Mouse (Mus musculus) heart, embryonic 16.5 days (tissue): ENCODE results near the gene Zc3h12d. TPM values are rescaled to one million over a fixed set of nuclear protein-coding genes. Genes with fewer than 3 reads are reported as not detected.
"Not testable (repeated sequence)": the region's sequence is repeated elsewhere in the genome, so short reads cannot be mapped to it uniquely, and the experiment has no call there.

Experiments
- ATAC-seq: fragments of 200-750 bp; cut with Nextera tagmentation; replicated peaks from 2 replicates; pipeline ENCODE4 v1.8.0; 2017; ENCODE audit warnings: moderate number of reproducible peaks; ENCODE audit not compliant: insufficient read depth, low FRiP score; ENCODE audit errors: extremely low read depth
- H3K27ac ChIP-seq: fragments of 300-500 bp; sonication (generic); 2 replicates; pipeline ENCODE4 v1.5.1; 2014; ENCODE audit warnings: mild to moderate bottlenecking, low read length, control low read depth, moderate library complexity
- H3K27me3 ChIP-seq: fragments of 300-500 bp; sonication (generic); 2 replicates; pipeline ENCODE4 v1.6.1; 2014; ENCODE audit warnings: low read length, mixed read lengths; ENCODE audit not compliant: control insufficient read depth, insufficient read depth
- H3K36me3 ChIP-seq: fragments of 300-500 bp; sonication (generic); 2 replicates; pipeline ENCODE4 v1.6.1; 2014; ENCODE audit not compliant: control insufficient read depth, insufficient read depth
- H3K4me1 ChIP-seq: fragments of 300-500 bp; sonication (generic); 2 replicates; pipeline ENCODE4 v1.6.1; 2014; ENCODE audit warnings: low read length, mixed read lengths; ENCODE audit not compliant: control insufficient read depth, insufficient read depth
- H3K4me2 ChIP-seq: fragments of 300-500 bp; sonication (generic); 2 replicates; pipeline ENCODE4 v1.6.1; 2014; ENCODE audit warnings: low read depth, mild to moderate bottlenecking, control low read depth, low read length
- H3K4me3 ChIP-seq: fragments of 300-500 bp; sonication (generic); 2 replicates; pipeline ENCODE4 v1.5.1; 2014; ENCODE audit warnings: mild to moderate bottlenecking, control low read depth, low read length
- H3K9ac ChIP-seq: fragments of 300-500 bp; sonication (generic); 2 replicates; pipeline ENCODE4 v1.6.1; 2014; ENCODE audit warnings: low read length, control low read depth
- H3K9me3 ChIP-seq: fragments of 300-500 bp; sonication (generic); replicated peaks from 2 replicates; pipeline ENCODE4 v1.6.1; 2016; ENCODE audit warnings: low read length; ENCODE audit not compliant: control insufficient read depth
- WGBS: fragments of 180-500 bp; shearing (Covaris S2); extraction: QIAGEN DNeasy Blood & Tissue Kit; methylation state at CpG from one replicate; pipeline ENCODE4 v1.1.7; 2014; 5-methylcytosine and 5-hydroxymethylcytosine counted together
- polyA plus RNA-seq: library from polyadenylated mRNA; unstranded; fragments of >200 nt; fragmentation: Nextera tagmentation; extraction: Ambion mirVana; gene quantifications from 2 replicates; pipeline ENCODE4 v1.2.1, GENCODE M21; 2015

Gene Zc3h12d
- polyA plus RNA-seq, 1 experiment from 2014 or later, result 0.38 TPM

GRCm38 (mm10) chr10:7880283-7880682 lies 48.0 kb downstream of the Zc3h12d start:
- not testable (repeated sequence) for H3K27ac ChIP-seq

GRCm38 (mm10) chr10:7881971-7882370 lies 49.7 kb downstream of the Zc3h12d start:
- Histone ChIP-seq H3K27me3 (no peaks in the 10 kb centered on the region), H3K36me3 (no peaks in the 10 kb centered on the region), H3K4me2 (no peak overlapping the region), H3K4me3 (no peak overlapping the region), H3K27ac (no peak overlapping the region), H3K9ac (no peak overlapping the region), H3K9me3 (no peaks in the 10 kb centered on the region), H3K4me1 (no peaks in the 10 kb centered on the region)
- ATAC-seq, result no peak
- WGBS, result 78% methylated on average over 3 of the region's 3 CpGs

More at GRCm38 (mm10) chr10:7880283-7880682, 48.0 kb downstream of the Zc3h12d start:
- WGBS, result 86% methylated on average over 3 of the region's 3 CpGs
- H3K9ac ChIP-seq, H3K36me3 ChIP-seq, H3K27me3 ChIP-seq, H3K4me1 ChIP-seq, H3K4me3 ChIP-seq, ATAC-seq, H3K4me2 ChIP-seq, H3K9me3 ChIP-seq: not testable (repeated sequence)

- Histone ChIP-seq H3K4me3 (no peak overlapping the region), H3K36me3 (no peaks in the 10 kb centered on the region), H3K9ac (no peak overlapping the region), H3K4me1 (no peaks in the 10 kb centered on the region), H3K4me2 (no peak overlapping the region), H3K9me3 (no peaks in the 10 kb centered on the region), H3K27me3 (no peaks in the 10 kb centered on the region), H3K27ac (no peak overlapping the region)
- 8% methylated on average over 5 of the region's 5 CpGs for WGBS
- ATAC-seq, result 0 out of 2 replicates have a peak, but pooled peaks have one; percentile 45
These were observed 51.3 kb downstream of the Zc3h12d start for GRCm38 (mm10) chr10:7883524-7883923.

GRCm38 (mm10) chr10:7888256-7888868 lies 56.1 kb downstream of the Zc3h12d start:
- Histone ChIP-seq H3K4me3 (no peak overlapping the region), H3K27ac (no peak overlapping the region), H3K36me3 (no peaks in the 10 kb centered on the region), H3K4me2 (no peak overlapping the region), H3K9me3 (no peaks in the 10 kb centered on the region), H3K4me1 (no peaks in the 10 kb centered on the region), H3K27me3 (no peaks in the 10 kb centered on the region), H3K9ac (no peak overlapping the region)
- whole genome bisulfite sequencing, result 79% methylated on average over 11 of the region's 11 CpGs
- ATAC-seq, result no peak

GRCm38 (mm10) chr10:7900719-7901627 lies 68.7 kb downstream of the Zc3h12d start:
- H3K9ac ChIP-seq, result no peak overlapping the region
- no peaks in the 10 kb centered on the region for H3K27me3 ChIP-seq
- WGBS, result 88% methylated on average over 14 of the region's 14 CpGs
- H3K4me2 ChIP-seq, result no peak overlapping the region
- no peak overlapping the region for H3K27ac ChIP-seq
- H3K36me3 ChIP-seq, result peaks cover 28% of the 10 kb centered on the region
- H3K4me1 ChIP-seq, result no peaks in the 10 kb centered on the region
- no peaks in the 10 kb centered on the region for H3K9me3 ChIP-seq
- no peak overlapping the region for H3K4me3 ChIP-seq
- ATAC-seq, result no peak

- no peak for ATAC-seq
- no peak overlapping the region for H3K4me3 ChIP-seq
- 93% methylated on average over 5 of the region's 5 CpGs for WGBS
- no peaks in the 10 kb centered on the region for H3K9me3 ChIP-seq
- no peaks in the 10 kb centered on the region for H3K4me1 ChIP-seq
- H3K36me3 ChIP-seq, result peaks cover 52% of the 10 kb centered on the region
- H3K27ac ChIP-seq, result no peak overlapping the region
- H3K9ac ChIP-seq, result no peak overlapping the region
- no peaks in the 10 kb centered on the region for H3K27me3 ChIP-seq
- H3K4me2 ChIP-seq, result no peak overlapping the region
These were observed 71.9 kb downstream of the Zc3h12d start for GRCm38 (mm10) chr10:7904157-7904556.

GRCm38 (mm10) chr10:7907151-7907550 lies 74.9 kb downstream of the Zc3h12d start:
- H3K36me3 ChIP-seq, result peaks cover 55% of the 10 kb centered on the region
- no peak overlapping the region for H3K4me2 ChIP-seq
- H3K27ac ChIP-seq, result no peak overlapping the region
- peaks cover 4% of the 10 kb centered on the region for H3K4me1 ChIP-seq
- no peak overlapping the region for H3K4me3 ChIP-seq
- H3K9me3 ChIP-seq, result no peaks in the 10 kb centered on the region
- no peak for ATAC-seq
- 64% methylated on average over 12 of the region's 12 CpGs for WGBS
- H3K27me3 ChIP-seq, result no peaks in the 10 kb centered on the region
- H3K9ac ChIP-seq, result no peak overlapping the region

- Histone ChIP-seq H3K36me3 (peaks cover 30% of the 10 kb centered on the region), H3K9ac (no peak overlapping the region), H3K27me3 (no peaks in the 10 kb centered on the region), H3K4me2 (no peak overlapping the region), H3K9me3 (no peaks in the 10 kb centered on the region), H3K4me1 (peaks cover 4% of the 10 kb centered on the region), H3K27ac (no peak overlapping the region), H3K4me3 (no peak overlapping the region)
- WGBS, result 50% methylated on average over 10 of the region's 10 CpGs
- ATAC-seq, result no peak
These were observed 79.0 kb downstream of the Zc3h12d start for GRCm38 (mm10) chr10:7911268-7911667.
